Mouse (Mus musculus): ENCODE data around the gene Lrrk1.

DNA sequence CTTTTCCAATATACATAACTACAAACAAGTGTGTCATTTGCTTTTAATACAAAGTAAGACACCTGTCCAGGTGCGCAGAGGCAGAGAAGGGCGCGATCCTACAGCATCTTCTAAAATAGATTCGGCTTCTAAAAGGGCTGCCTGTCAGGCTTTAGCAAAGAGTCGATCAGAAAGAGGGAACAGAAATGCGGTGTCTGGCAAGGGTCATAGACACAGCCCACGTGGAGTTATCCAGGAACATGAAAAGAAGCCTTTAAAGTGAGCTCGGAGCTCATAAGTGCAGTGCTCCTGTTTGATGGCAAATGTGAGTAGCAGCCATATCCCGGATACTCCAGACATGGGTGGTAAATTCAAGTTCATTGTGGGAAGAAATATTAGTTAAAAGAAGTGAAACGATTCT lies 39.6 kb downstream of the Lrrk1 start:
- TF ChIP-seq MYOD1 (IDR thresholded peaks at IDR 0.05; ENCODE audit: control insufficient read depth, insufficient read length, low read depth): no peak
- TF ChIP-seq CTCF (IDR thresholded peaks at IDR 0.05; ENCODE audit: control insufficient read depth, insufficient read depth, insufficient read length): no peak
- TF ChIP-seq MAX (IDR thresholded peaks at IDR 0.05): no peak
- TF ChIP-seq MYOG (IDR thresholded peaks at IDR 0.05; ENCODE audit: control insufficient read depth, extremely low read depth, insufficient read length): no peak

Measured in C2C12 (cell line).